Mouse (Mus musculus) cerebellum, adult 2 months (tissue): ENCODE measurements around the gene Rab24. TPM values are rescaled to one million over a fixed set of nuclear protein-coding genes. Genes with fewer than 3 reads are reported as not detected.

Experiments
- DNase-seq, 2 experiments: peaks; one replicate each; pipeline ENCODE4 v3.0.0; 2021
- H3K27ac ChIP-seq: fragments of 200-500 bp; 2 replicates; pipeline ENCODE4 v1.5.1; 2012; ENCODE audit warnings: low read length, control low read depth, inconsistent platforms; ENCODE audit not compliant: insufficient read depth
- H3K27me3 ChIP-seq: fragments of 200-500 bp; 2 replicates; pipeline ENCODE4 v1.6.1; 2012; ENCODE audit warnings: inconsistent platforms, mild to moderate bottlenecking, low read length, moderate library complexity; ENCODE audit not compliant: control insufficient read depth, insufficient read depth
- H3K4me1 ChIP-seq: fragments of 200-500 bp; 2 replicates; pipeline ENCODE4 v1.6.1; 2011; ENCODE audit warnings: low read length; ENCODE audit not compliant: control insufficient read depth, insufficient read depth
- H3K4me3 ChIP-seq: fragments of 200-500 bp; replicated peaks from 2 replicates; pipeline ENCODE3; 2011; ENCODE audit warnings: mild to moderate bottlenecking, low read depth, low read length, control low read depth; ENCODE audit not compliant: insufficient read depth
- CTCF ChIP-seq: fragments of 200-500 bp; IDR thresholded peaks from 2 replicates; pipeline ENCODE4 v1.5.1; 2011; ENCODE audit warnings: low read depth, mild to moderate bottlenecking, control low read depth, low read length, moderate library complexity, borderline replicate concordance; ENCODE audit not compliant: insufficient read depth
- POLR2A ChIP-seq: fragments of 200-500 bp; IDR thresholded peaks from 2 replicates; pipeline ENCODE4 v1.6.1; 2011; ENCODE audit warnings: low read length, control low read depth, borderline replicate concordance; ENCODE audit not compliant: insufficient read depth
- WGBS: fragments of 180-500 bp; shearing (Covaris S2); methylation state at CpG from one replicate; pipeline ENCODE4 v1.1.7; 2018; 5-methylcytosine and 5-hydroxymethylcytosine counted together
- polyA plus RNA-seq: library from polyadenylated mRNA; depleted of rRNA; stranded (reverse); fragments of >200 nt; gene quantifications from 2 replicates; pipeline ENCODE4 v1.2.3, GENCODE M21; 2012; rRNA removed

The Rab24 gene
- polyA plus RNA-seq, 1 experiment, result 148 TPM

DNA sequence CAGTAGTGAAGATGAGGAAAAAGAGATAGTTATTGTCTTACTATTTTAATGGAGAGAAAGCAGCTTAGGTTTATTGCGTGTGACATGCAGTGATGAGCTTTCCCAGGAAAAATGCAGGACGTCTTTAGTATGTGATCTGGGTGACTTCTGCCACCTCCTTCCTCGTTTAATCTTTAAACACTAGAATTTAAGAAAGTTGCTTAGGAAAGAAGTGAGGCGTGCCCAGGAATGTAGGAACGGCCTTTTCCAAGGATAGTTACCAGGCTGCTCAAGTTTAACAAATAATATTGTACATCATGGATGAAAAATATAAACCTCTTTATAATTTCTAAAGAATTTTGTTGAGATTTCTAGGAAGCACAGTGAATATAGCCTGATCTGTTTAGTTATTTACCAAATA, 20.8 kb downstream of the Rab24 start:
- no peaks in the 10 kb centered on the region for H3K27me3 ChIP-seq
- H3K27ac ChIP-seq, result no peak overlapping the region
- TF ChIP-seq POLR2A (no peak), CTCF (no peak)
- no peak for DNase-seq
- no peak overlapping the region for H3K4me3 ChIP-seq
- 90% methylated on average over 5 of the region's 5 CpGs for WGBS
- H3K4me1 ChIP-seq, result no peaks in the 10 kb centered on the region

- H3K4me1 ChIP-seq, result no peaks in the 10 kb centered on the region
- DNase-seq, result no peak
- 94% methylated on average over 1 of the region's 1 CpGs for WGBS
- no peaks in the 10 kb centered on the region for H3K27me3 ChIP-seq
- H3K27ac ChIP-seq, result no peak overlapping the region
- TF ChIP-seq CTCF, result no peak
- no peak overlapping the region for H3K4me3 ChIP-seq
These were observed 25.0 kb downstream of the Rab24 start for GRCm38 (mm10) chr13:55296760-55297159.

DNA sequence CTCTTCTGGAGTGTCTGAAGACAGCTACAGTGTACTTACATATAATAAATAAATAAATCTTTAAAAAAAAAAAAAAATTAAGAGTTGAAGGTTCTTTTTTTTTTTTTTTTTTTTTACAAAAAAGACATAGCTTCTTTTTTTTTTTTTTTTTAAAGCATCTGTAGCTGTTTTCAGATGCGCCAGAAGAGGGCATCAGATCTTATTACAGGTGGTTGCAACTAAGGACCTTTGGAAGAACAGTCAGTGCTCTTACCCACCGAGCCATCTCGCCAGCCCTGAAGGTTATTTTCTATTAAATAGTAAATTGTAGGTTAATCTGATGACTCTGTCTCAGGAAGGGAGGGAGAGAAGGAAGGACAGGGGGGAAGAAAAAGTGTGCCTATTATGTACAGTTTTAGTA, 32.9 kb downstream of the Rab24 start:
- TF ChIP-seq POLR2A (no peak), CTCF (no peak)
- no peak overlapping the region for H3K27ac ChIP-seq
- no peaks in the 10 kb centered on the region for H3K27me3 ChIP-seq
- no peak for DNase-seq
- H3K4me3 ChIP-seq, result no peak overlapping the region
- 75% methylated on average over 3 of the region's 3 CpGs for WGBS
- no peaks in the 10 kb centered on the region for H3K4me1 ChIP-seq

- DNase-seq, result no peak
- H3K27me3 ChIP-seq, result no peaks in the 10 kb centered on the region
- no peaks in the 10 kb centered on the region for H3K4me1 ChIP-seq
- WGBS, result 91% methylated on average over 5 of the region's 5 CpGs
- H3K27ac ChIP-seq, result no peak overlapping the region
- TF ChIP-seq POLR2A (no peak), CTCF (no peak)
- H3K4me3 ChIP-seq, result no peak overlapping the region
These were observed 44.1 kb downstream of the Rab24 start for GRCm38 (mm10) chr13:55277646-55278045.

DNA sequence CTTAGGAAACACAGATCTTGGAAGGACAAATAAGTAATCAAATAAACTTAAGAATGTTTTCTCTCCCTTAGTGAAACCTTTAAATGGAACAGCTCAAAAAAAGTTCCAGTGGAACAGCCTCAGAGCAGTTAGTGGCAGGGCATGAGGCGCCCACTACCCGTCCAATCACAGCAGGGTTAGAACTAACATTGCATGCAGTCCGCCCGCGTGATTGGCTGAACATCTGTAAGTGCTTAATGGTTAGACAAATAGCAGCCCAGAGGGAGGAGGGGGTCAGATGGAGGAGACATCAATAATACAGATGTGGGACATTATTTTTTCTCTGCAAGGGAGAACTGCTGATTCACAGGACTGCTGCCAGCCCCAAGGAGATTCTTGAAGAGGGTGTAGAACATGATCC, 44.5 kb downstream of the Rab24 start:
- Histone ChIP-seq H3K27ac (no peak overlapping the region), H3K27me3 (no peaks in the 10 kb centered on the region), H3K4me1 (no peaks in the 10 kb centered on the region), H3K4me3 (no peak overlapping the region)
- DNase-seq, result no peak
- TF ChIP-seq POLR2A (no peak), CTCF (no peak)
- 91% methylated on average over 5 of the region's 5 CpGs for WGBS

Other genes starting within 250 kb of the Rab24 start
- 24.0 and 24.8 TPM in 2 replicates for gene Uimc1, start 221.6 kb downstream of the Rab24 start, polyA plus RNA-seq
- 48.5 and 52.5 TPM in 2 replicates for gene Zfp346, start 216.6 kb downstream of the Rab24 start, polyA plus RNA-seq
- not detected in 2 replicates for gene Gm17617, start 188.4 kb downstream of the Rab24 start, polyA plus RNA-seq
- 0.05 and 0.16 TPM in 2 replicates for gene Fgfr4, start 169.3 kb downstream of the Rab24 start, polyA plus RNA-seq
- 47.5 and 49.5 TPM in 2 replicates for gene Nsd1, start 112.2 kb downstream of the Rab24 start, polyA plus RNA-seq
- 186 and 191 TPM in 2 replicates for gene Prelid1, start 1.4 kb downstream of the Rab24 start, polyA plus RNA-seq
- 0.17 and 0.38 TPM in 2 replicates for gene Mxd3, start 7.9 kb upstream of the Rab24 start, polyA plus RNA-seq
- 65.1 and 66.7 TPM in 2 replicates for gene Lman2, start 40.8 kb upstream of the Rab24 start, polyA plus RNA-seq
- 0.30 and 0.46 TPM in 2 replicates for gene Rgs14, start 47.8 kb upstream of the Rab24 start, polyA plus RNA-seq
- not detected in 2 replicates for gene Slc34a1, start 76.2 kb upstream of the Rab24 start, polyA plus RNA-seq
- not detected in 2 replicates for gene Pfn3, start 93.3 kb upstream of the Rab24 start, polyA plus RNA-seq
- gene F12, start 104.8 kb upstream of the Rab24 start, polyA plus RNA-seq, result 0.05 and 0.11 TPM in 2 replicates
- gene Grk6, start 123.1 kb upstream of the Rab24 start, polyA plus RNA-seq, result 52.7 and 53.9 TPM in 2 replicates
- gene Prr7, start 142.3 kb upstream of the Rab24 start, polyA plus RNA-seq, result 10.7 and 13.0 TPM in 2 replicates
- gene Dbn1, start 166.2 kb upstream of the Rab24 start, polyA plus RNA-seq, result 97.4 and 108 TPM in 2 replicates
- 66.8 and 67.2 TPM in 2 replicates for gene Pdlim7, start 191.7 kb upstream of the Rab24 start, polyA plus RNA-seq
- gene Dok3, start 207.3 kb upstream of the Rab24 start, polyA plus RNA-seq, result 9.3 and 9.8 TPM in 2 replicates
- 66.3 and 70.3 TPM in 2 replicates for gene Ddx41, start 214.7 kb upstream of the Rab24 start, polyA plus RNA-seq
- gene Fam193b, start 249.2 kb upstream of the Rab24 start, polyA plus RNA-seq, result 127 and 128 TPM in 2 replicates